Mouse (Mus musculus) MEL (cell line): ENCODE data around the gene Bnip2. TPM values are rescaled to one million over a fixed set of nuclear protein-coding genes. Genes with fewer than 3 reads are reported as not detected.

ENCODE experiments used
- DNase-seq: peaks from one replicate; pipeline ENCODE4 v3.0.0; 2011; ENCODE audit warnings: low read depth, low spot score
- H3K27ac ChIP-seq: 2 replicates; pipeline ENCODE4 v1.5.1; 2012; ENCODE audit warnings: low read depth, mild to moderate bottlenecking, control low read depth, low read length, moderate library complexity; ENCODE audit not compliant: control insufficient read depth
- H3K27me3 ChIP-seq, 2 experiments: fragments of 150-350 bp in 1 of 2; sonication (generic) in 1 of 2; 2 replicates each; pipeline ENCODE4 v1.6.1; 2012; ENCODE audit warnings: low read length in 2 of 2, mild to moderate bottlenecking in 2 of 2, improper control_type of control experiment in 1 of 2, moderate library complexity in 1 of 2; ENCODE audit not compliant: insufficient read depth in 2 of 2, control insufficient read depth in 1 of 2
- H3K36me3 ChIP-seq, 2 experiments: 2 replicates each; pipeline ENCODE4 v1.6.1; 2012 to 2014; ENCODE audit warnings: low read length in 2 of 2, improper control_type of control experiment in 1 of 2, inconsistent platforms in 1 of 2, mild to moderate bottlenecking in 1 of 2; ENCODE audit not compliant: insufficient read depth in 2 of 2, control insufficient read depth in 1 of 2
- H3K4me1 ChIP-seq, 2 experiments: fragments of 150-350 bp in 1 of 2; sonication (generic) in 1 of 2; 2 replicates each; pipeline ENCODE4 v1.6.1; 2012; ENCODE audit warnings: low read length in 2 of 2, improper control_type of control experiment in 1 of 2, mild to moderate bottlenecking in 1 of 2; ENCODE audit not compliant: insufficient read depth in 2 of 2, control insufficient read depth in 1 of 2
- H3K4me3 ChIP-seq, 2 experiments: fragments of 150-350 bp in 1 of 2; sonication (generic) in 1 of 2; 2 replicates each; pipeline ENCODE4 v1.5.1; 2012; ENCODE audit warnings: low read depth in 2 of 2, low read length in 2 of 2, mild to moderate bottlenecking in 2 of 2, moderate library complexity in 2 of 2, control low read depth in 1 of 2, improper control_type of control experiment in 1 of 2; ENCODE audit not compliant: control insufficient read depth in 1 of 2, insufficient read depth in 1 of 2
- H3K79me2 ChIP-seq: 2 replicates; pipeline ENCODE4 v1.6.1; 2012; ENCODE audit warnings: mild to moderate bottlenecking, low read length, moderate library complexity; ENCODE audit not compliant: control insufficient read depth, poor library complexity, insufficient read depth
- H3K9ac ChIP-seq: 2 replicates; pipeline ENCODE4 v1.6.1; 2012; ENCODE audit warnings: low read depth, mild to moderate bottlenecking, control low read depth, low read length, moderate library complexity; ENCODE audit not compliant: control insufficient read depth, poor library complexity, severe bottlenecking
- H3K9me3 ChIP-seq: fragments of 150-350 bp; sonication (generic); replicated peaks from 2 replicates; pipeline ENCODE4 v1.6.1; 2012; ENCODE audit warnings: mild to moderate bottlenecking, low read length, improper control_type of control experiment, moderate library complexity; ENCODE audit not compliant: insufficient read depth
- CHD1 ChIP-seq: IDR thresholded peaks from 2 replicates; pipeline ENCODE4 v1.6.1; 2012; ENCODE audit warnings: low read depth, mild to moderate bottlenecking, inconsistent platforms, low read length, improper control_type of control experiment
- CTCF ChIP-seq, 3 experiments: IDR thresholded peaks in 2 of 3; conservative IDR thresholded peaks in 1 of 3; 2 replicates each; pipeline ENCODE4 v1.5.1; 2011 to 2012; ENCODE audit warnings: low read length in 3 of 3, low read depth in 2 of 3, mild to moderate bottlenecking in 2 of 3, improper control_type of control experiment in 1 of 3, inconsistent platforms in 1 of 3, mixed read lengths in 1 of 3, moderate library complexity in 1 of 3; ENCODE audit not compliant: control insufficient read depth in 1 of 3, insufficient read depth in 1 of 3, poor library complexity in 1 of 3, severe bottlenecking in 1 of 3
- ELF1 ChIP-seq: IDR thresholded peaks from 2 replicates; pipeline ENCODE4 v1.6.1; 2014; ENCODE audit warnings: low read depth, mild to moderate bottlenecking, inconsistent platforms, low read length, improper control_type of control experiment, moderate library complexity
- ETS1 ChIP-seq: IDR thresholded peaks from 2 replicates; pipeline ENCODE4 v1.6.1; 2012; ENCODE audit warnings: low read depth, mild to moderate bottlenecking, inconsistent platforms, low read length, improper control_type of control experiment, moderate library complexity
- GATA1 ChIP-seq: IDR thresholded peaks from 2 replicates; pipeline ENCODE4 v1.6.1; 2011; ENCODE audit warnings: low read depth, low read length, improper control_type of control experiment
- HCFC1 ChIP-seq: IDR thresholded peaks from 2 replicates; pipeline ENCODE4 v1.6.1; 2012; ENCODE audit warnings: low read depth, mild to moderate bottlenecking, inconsistent platforms, low read length, improper control_type of control experiment, moderate library complexity
- MAFK ChIP-seq: IDR thresholded peaks from 2 replicates; pipeline ENCODE4 v1.6.1; 2011; ENCODE audit warnings: low read depth, mild to moderate bottlenecking, low read length, improper control_type of control experiment, borderline replicate concordance
- MAZ ChIP-seq: IDR thresholded peaks from 2 replicates; pipeline ENCODE4 v1.6.1; 2012; ENCODE audit warnings: low read depth, mild to moderate bottlenecking, inconsistent platforms, low read length, improper control_type of control experiment
- MEF2A ChIP-seq: IDR thresholded peaks from 2 replicates; pipeline ENCODE4 v1.6.1; 2014; ENCODE audit warnings: low read depth, mild to moderate bottlenecking, inconsistent platforms, low read length, improper control_type of control experiment; ENCODE audit not compliant: poor library complexity, insufficient replicate concordance, severe bottlenecking; ENCODE audit errors: extremely low read depth
- MYC ChIP-seq: IDR thresholded peaks from 2 replicates; pipeline ENCODE4 v1.6.1; 2011; ENCODE audit warnings: low read depth, mild to moderate bottlenecking, low read length, improper control_type of control experiment, moderate library complexity
- NELFE ChIP-seq: IDR thresholded peaks from 2 replicates; pipeline ENCODE4 v1.6.1; 2011; ENCODE audit warnings: low read depth, low read length, improper control_type of control experiment
- NRF1 ChIP-seq: IDR thresholded peaks from 2 replicates; pipeline ENCODE4 v1.6.1; 2014; ENCODE audit warnings: low read depth, mild to moderate bottlenecking, inconsistent platforms, low read length, improper control_type of control experiment, moderate library complexity; ENCODE audit not compliant: poor library complexity, insufficient read depth, severe bottlenecking
- SIN3A ChIP-seq: IDR thresholded peaks from 2 replicates; pipeline ENCODE4 v1.6.1; 2012; ENCODE audit warnings: low read length, improper control_type of control experiment, inconsistent platforms
- TAL1 ChIP-seq: IDR thresholded peaks from 2 replicates; pipeline ENCODE4 v1.6.1; 2012; ENCODE audit warnings: mild to moderate bottlenecking, inconsistent platforms, low read length, moderate library complexity, mixed read lengths
- TBP ChIP-seq: IDR thresholded peaks from 2 replicates; pipeline ENCODE4 v1.8.0; 2011; ENCODE audit warnings: low read depth, low read length, improper control_type of control experiment
- TCF12 ChIP-seq: IDR thresholded peaks from 2 replicates; pipeline ENCODE4 v1.6.1; 2014; ENCODE audit warnings: low read depth, mild to moderate bottlenecking, inconsistent platforms, low read length, improper control_type of control experiment, moderate library complexity
- ZKSCAN1 ChIP-seq: IDR thresholded peaks from 2 replicates; pipeline ENCODE4 v1.6.1; 2012; ENCODE audit warnings: low read depth, mild to moderate bottlenecking, inconsistent platforms, low read length, improper control_type of control experiment, moderate library complexity
- ZMIZ1 ChIP-seq: IDR thresholded peaks from 2 replicates; pipeline ENCODE4 v1.6.1; 2012; ENCODE audit warnings: low read depth, mild to moderate bottlenecking, inconsistent platforms, low read length, improper control_type of control experiment, moderate library complexity
- ZNF384 ChIP-seq: IDR thresholded peaks from 2 replicates; pipeline ENCODE4 v1.6.1; 2012; ENCODE audit warnings: low read depth, mild to moderate bottlenecking, inconsistent platforms, low read length, improper control_type of control experiment
- polyA plus RNA-seq, 2 experiments: library from polyadenylated mRNA; stranded (reverse) in 1 of 2; unstranded in 1 of 2; fragments of >175 nt in 1 of 2; fragments of >200 nt in 1 of 2; gene quantifications; 2 replicates each; pipeline versions ENCODE4 v1.2.1 to v1.2.4; 2012; ENCODE audit warnings: low replicate concordance in 2 of 2, low read depth in 1 of 2; ENCODE audit not compliant: insufficient read length in 2 of 2, insufficient read depth in 1 of 2, missing spikeins in 1 of 2
- total RNA-seq: library from RNA; depleted of rRNA; stranded (reverse); fragments of 300-350 nt; gene quantifications from 2 replicates; pipeline ENCODE4 v1.2.3, GENCODE M21; 2012

Gene Bnip2
- total and polyA plus RNA-seq, 3 experiments: 49.7 to 57.2 TPM; not detected in 1

GRCm38 (mm10) chr9:69961007-69961406, 28.3 kb upstream of the Bnip2 start:
- H3K4me3 ChIP-seq: no peak overlapping the region
- H3K27ac ChIP-seq: no peak overlapping the region
- H3K79me2 ChIP-seq: no peaks in the 10 kb centered on the region
- H3K27me3 ChIP-seq: no peaks in the 10 kb centered on the region
- no peak for DNase-seq
- TF ChIP-seq ETS1 (no peak), ELF1 (no peak), NRF1 (no peak), TBP (no peak), GATA1 (no peak), CTCF (IDR thresholded peaks at IDR 0.05 in 2 of 3, conservative IDR thresholded peaks at IDR 0.05 in 1 of 3; ENCODE audit: control insufficient read depth in 1 of 3, insufficient read depth in 1 of 3, low read depth in 2 of 3, low read length in 3 of 3, poor library complexity in 1 of 3, severe bottlenecking in 1 of 3) (no peak), TCF12 (no peak), MEF2A (no peak), MAFK (no peak), HCFC1 (no peak), ZKSCAN1 (no peak), CHD1 (no peak), ZNF384 (no peak)
- TF ChIP-seq, all 39 proteins: peak for 0
- H3K9ac ChIP-seq: no peak overlapping the region
- no peaks in the 10 kb centered on the region for H3K4me1 ChIP-seq
- H3K36me3 ChIP-seq: no peaks in the 10 kb centered on the region
- no peaks in the 10 kb centered on the region for H3K9me3 ChIP-seq

- Histone ChIP-seq H3K9ac (no peak overlapping the region), H3K27me3 (0 out of 4 replicates have a peak, but pooled peaks cover 0 to 2% of the 10 kb centered on the region in 2 experiments), H3K4me3 (no peak overlapping the region), H3K36me3 (no peaks in the 10 kb centered on the region), H3K27ac (no peak overlapping the region), H3K9me3 (no peaks in the 10 kb centered on the region), H3K79me2 (no peaks in the 10 kb centered on the region), H3K4me1 (no peaks in the 10 kb centered on the region)
- TF ChIP-seq TAL1 (no peak), MAZ (no peak), NELFE (no peak), MYC (no peak), ZMIZ1 (no peak), SIN3A (no peak)
- no peak for DNase-seq
These were observed 24.9 kb upstream of the Bnip2 start for GRCm38 (mm10) chr9:69964370-69964769.
